Mouse (Mus musculus): ENCODE measurements around the gene Psmd9. TPM values are rescaled to one million over a fixed set of nuclear protein-coding genes. Genes with fewer than 3 reads are reported as not detected.

The Psmd9 gene
- polyA plus RNA-seq (2015; fragmentation: Nextera tagmentation; extraction: Ambion mirVana) = 54.9 and 66.7 TPM in 2 replicates

GRCm38 (mm10) chr5:123169284-123169683, at the start of gene Psmd9:
TSS of gene Psmd9 (plus strand) at chr5:123169413.
- H3K9ac ChIP-seq = no peak within 1 kb of the TSS
- ATAC-seq (replicated peaks; ENCODE audit: insufficient number of reproducible peaks, insufficient read depth, low FRiP score, low read depth) = no peak

GRCm38 (mm10) chr5:123120624-123121215, 48.5 kb upstream of the Psmd9 start:
- ATAC-seq (replicated peaks; ENCODE audit: insufficient number of reproducible peaks, insufficient read depth, low FRiP score, low read depth) = no peak
- 73% methylated on average over 7 of the region's 7 CpGs for WGBS
- Histone ChIP-seq H3K9ac (no peak overlapping the region), H3K4me2 (no peak overlapping the region), H3K4me1 (replicated peaks) (peaks cover 5% of the 10 kb centered on the region), H3K27ac (no peak overlapping the region), H3K27me3 (no peaks in the 10 kb centered on the region), H3K36me3 (no peaks in the 10 kb centered on the region), H3K4me3 (no peak overlapping the region), H3K9me3 (replicated peaks) (no peaks in the 10 kb centered on the region)

More at GRCm38 (mm10) chr5:123169284-123169683, at the start of gene Psmd9:
- H3K9me3 ChIP-seq (replicated peaks) = no peaks in the 10 kb centered on the region
- peaks cover 20% of the 10 kb centered on the region for H3K36me3 ChIP-seq
- WGBS = 83% methylated on average over 5 of the region's 5 CpGs
- no peak within 1 kb of the TSS for H3K4me2 ChIP-seq
- H3K4me3 ChIP-seq = no peak within 1 kb of the TSS
- H3K4me1 ChIP-seq (replicated peaks) = peaks cover 9% of the 10 kb centered on the region; the same call in 1 of the 2 replicates
- H3K27ac ChIP-seq = no peak within 1 kb of the TSS
- H3K27me3 ChIP-seq = no peaks in the 10 kb centered on the region

- Histone ChIP-seq H3K4me1 (replicated peaks) (peaks cover 12% of the 10 kb centered on the region), H3K27me3 (no peaks in the 10 kb centered on the region), H3K9ac (no peak overlapping the region), H3K9me3 (replicated peaks) (no peaks in the 10 kb centered on the region), H3K4me3 (no peak overlapping the region), H3K36me3 (no peaks in the 10 kb centered on the region), H3K4me2 (no peak overlapping the region), H3K27ac (no peak overlapping the region)
- ATAC-seq (replicated peaks; ENCODE audit: insufficient number of reproducible peaks, insufficient read depth, low FRiP score, low read depth) = no peak
- 88% methylated on average over 4 of the region's 4 CpGs for WGBS
Observed at GRCm38 (mm10) chr5:123122181-123122580, 47.0 kb upstream of the Psmd9 start.

- Histone ChIP-seq H3K27ac (no peak overlapping the region), H3K4me3 (no peak overlapping the region), H3K9me3 (replicated peaks) (no peaks in the 10 kb centered on the region), H3K4me1 (replicated peaks) (peaks cover 19% of the 10 kb centered on the region), H3K27me3 (no peaks in the 10 kb centered on the region), H3K9ac (no peak overlapping the region), H3K36me3 (no peaks in the 10 kb centered on the region), H3K4me2 (no peak overlapping the region)
- ATAC-seq (replicated peaks; ENCODE audit: insufficient number of reproducible peaks, insufficient read depth, low FRiP score, low read depth) = no peak
- WGBS = 80% methylated on average over 6 of the region's 6 CpGs
Observed at GRCm38 (mm10) chr5:123125105-123125504, 44.1 kb upstream of the Psmd9 start.

GRCm38 (mm10) chr5:123125638-123126406, 43.4 kb upstream of the Psmd9 start:
- peak overlapping the region; percentile 20 for H3K27ac ChIP-seq
- ATAC-seq (replicated peaks; ENCODE audit: insufficient number of reproducible peaks, insufficient read depth, low FRiP score, low read depth) = no peak; the same call in 1 of the 2 replicates
- H3K4me3 ChIP-seq = no peak overlapping the region
- no peak overlapping the region for H3K9ac ChIP-seq
- no peaks in the 10 kb centered on the region for H3K27me3 ChIP-seq
- H3K9me3 ChIP-seq (replicated peaks) = no peaks in the 10 kb centered on the region
- H3K4me2 ChIP-seq = no peak overlapping the region
- no peaks in the 10 kb centered on the region for H3K36me3 ChIP-seq
- WGBS = 59% methylated on average over 18 of the region's 18 CpGs
- peaks cover 19% of the 10 kb centered on the region for H3K4me1 ChIP-seq (replicated peaks)

GRCm38 (mm10) chr5:123127031-123127430, 42.2 kb upstream of the Psmd9 start:
- no peak overlapping the region for H3K4me2 ChIP-seq
- WGBS = 76% methylated on average over 6 of the region's 6 CpGs
- H3K27ac ChIP-seq = no peak overlapping the region
- no peak overlapping the region for H3K4me3 ChIP-seq
- no peak overlapping the region for H3K9ac ChIP-seq
- no peak for ATAC-seq (replicated peaks; ENCODE audit: insufficient number of reproducible peaks, insufficient read depth, low FRiP score, low read depth)
- no peaks in the 10 kb centered on the region for H3K27me3 ChIP-seq
- peaks cover 23% of the 10 kb centered on the region for H3K4me1 ChIP-seq (replicated peaks)
- no peaks in the 10 kb centered on the region for H3K9me3 ChIP-seq (replicated peaks)
- H3K36me3 ChIP-seq = no peaks in the 10 kb centered on the region

GRCm38 (mm10) chr5:123128426-123129169, 40.6 kb upstream of the Psmd9 start:
- Histone ChIP-seq H3K27ac (peak overlapping the region; percentile 51; the same call in 1 of the 2 replicates), H3K27me3 (no peaks in the 10 kb centered on the region)
- WGBS = 47% methylated on average over 10 of the region's 10 CpGs

GRCm38 (mm10) chr5:123129170-123129757, 39.9 kb upstream of the Psmd9 start:
- no peak overlapping the region; the same call in 1 of the 2 replicates for H3K4me2 ChIP-seq
- H3K4me1 ChIP-seq (replicated peaks) = peaks cover 44% of the 10 kb centered on the region
- no peaks in the 10 kb centered on the region for H3K27me3 ChIP-seq
- H3K27ac ChIP-seq = no peak overlapping the region
- no peak overlapping the region for H3K4me3 ChIP-seq
- no peaks in the 10 kb centered on the region for H3K36me3 ChIP-seq
- WGBS = 78% methylated on average over 10 of the region's 10 CpGs
- no peaks in the 10 kb centered on the region for H3K9me3 ChIP-seq (replicated peaks)
- no peak overlapping the region for H3K9ac ChIP-seq
- no peak for ATAC-seq (replicated peaks; ENCODE audit: insufficient number of reproducible peaks, insufficient read depth, low FRiP score, low read depth)

More at GRCm38 (mm10) chr5:123128426-123129169, 40.6 kb upstream of the Psmd9 start:
- Histone ChIP-seq H3K9ac (no peak overlapping the region), H3K9me3 (replicated peaks) (no peaks in the 10 kb centered on the region), H3K4me2 (peak overlapping the region; percentile 29; the same call in 1 of the 2 replicates), H3K36me3 (no peaks in the 10 kb centered on the region), H3K4me1 (replicated peaks) (peaks cover 38% of the 10 kb centered on the region), H3K4me3 (no peak overlapping the region)
- ATAC-seq (replicated peaks; ENCODE audit: insufficient number of reproducible peaks, insufficient read depth, low FRiP score, low read depth) = no peak

- H3K27ac ChIP-seq = no peak overlapping the region
- H3K36me3 ChIP-seq = no peaks in the 10 kb centered on the region
- H3K27me3 ChIP-seq = no peaks in the 10 kb centered on the region
- H3K9me3 ChIP-seq (replicated peaks) = no peaks in the 10 kb centered on the region
- no peak for ATAC-seq (replicated peaks; ENCODE audit: insufficient number of reproducible peaks, insufficient read depth, low FRiP score, low read depth)
- 90% methylated on average over 9 of the region's 9 CpGs for WGBS
- peaks cover 54% of the 10 kb centered on the region for H3K4me1 ChIP-seq (replicated peaks)
- no peak overlapping the region for H3K4me2 ChIP-seq
- H3K9ac ChIP-seq = no peak overlapping the region
- H3K4me3 ChIP-seq = no peak overlapping the region
Observed at GRCm38 (mm10) chr5:123130030-123130813, 39.0 kb upstream of the Psmd9 start.

GRCm38 (mm10) chr5:123130814-123131148, 38.4 kb upstream of the Psmd9 start:
- Histone ChIP-seq H3K4me1 (replicated peaks) (peaks cover 54% of the 10 kb centered on the region), H3K9me3 (replicated peaks) (no peaks in the 10 kb centered on the region), H3K36me3 (no peaks in the 10 kb centered on the region), H3K9ac (no peak overlapping the region), H3K4me2 (no peak overlapping the region), H3K27ac (no peak overlapping the region), H3K27me3 (no peaks in the 10 kb centered on the region), H3K4me3 (no peak overlapping the region)
- 89% methylated on average over 5 of the region's 5 CpGs for WGBS
- ATAC-seq (replicated peaks; ENCODE audit: insufficient number of reproducible peaks, insufficient read depth, low FRiP score, low read depth) = no peak

Measured in heart, embryonic 15.5 days (tissue).